Mouse (Mus musculus): ENCODE results near the gene Jakmip3. TPM values are rescaled to one million over a fixed set of nuclear protein-coding genes. Genes with fewer than 3 reads are reported as not detected.

Jakmip3 gene
- total and polyA plus RNA-seq, 2 experiments from 2014 or later: 7.6 to 12.4 TPM

DNA sequence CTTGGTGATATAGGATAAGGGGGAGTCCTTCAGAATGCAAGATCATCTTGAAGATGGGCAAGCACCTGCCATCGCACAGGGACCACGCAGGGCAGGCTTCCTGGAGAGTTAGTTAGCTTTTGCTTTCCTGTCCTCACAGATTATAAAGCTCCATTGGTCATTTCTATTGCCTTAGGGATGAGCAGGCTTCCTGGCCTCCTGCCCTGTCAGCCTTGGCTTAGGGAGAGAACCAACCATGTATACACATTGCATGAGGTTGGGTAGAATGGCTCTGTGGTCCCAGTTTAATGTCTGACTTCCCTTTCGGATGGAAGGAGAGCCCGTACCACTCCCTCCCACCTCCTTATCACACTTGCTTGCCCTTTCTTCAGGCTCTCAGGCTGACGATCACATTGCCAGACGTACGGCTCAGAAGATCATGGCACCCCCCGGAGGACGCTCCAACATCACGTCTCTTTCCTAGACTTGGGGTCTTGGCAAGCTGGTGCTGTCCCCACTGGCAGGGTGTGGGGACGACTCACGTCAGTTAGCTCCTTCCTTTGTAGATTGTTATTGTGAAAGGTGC, 160.1 kb downstream of the Jakmip3 start:
- DNase-seq (ENCODE audit: low spot score): no peak
- Histone ChIP-seq H3K36me3 (ENCODE audit: insufficient read depth, low read length) (peaks cover 11% of the 10 kb centered on the region; the same call in 1 of the 2 replicates), H3K4me1 (ENCODE audit: insufficient read depth, low read length) (0 out of 2 replicates have a peak, but pooled peaks cover 2% of the 10 kb centered on the region), H3K4me2 (ENCODE audit: low read depth, low read length) (no peak overlapping the region), H3K9me3 (ENCODE audit: low read length) (no peaks in the 10 kb centered on the region), H3K27ac (no peak overlapping the region), H3K4me3 (ENCODE audit: low read length) (no peak overlapping the region), H3K27me3 (ENCODE audit: insufficient read depth, low read length) (no peaks in the 10 kb centered on the region), H3K9ac (replicated peaks; ENCODE audit: low read length) (no peak overlapping the region)
- ATAC-seq: no peak
- WGBS: 71% methylated on average over 12 of the region's 12 CpGs
- no peak for TF ChIP-seq CTCF (IDR thresholded peaks at IDR 0.05; ENCODE audit: low read depth)

DNA sequence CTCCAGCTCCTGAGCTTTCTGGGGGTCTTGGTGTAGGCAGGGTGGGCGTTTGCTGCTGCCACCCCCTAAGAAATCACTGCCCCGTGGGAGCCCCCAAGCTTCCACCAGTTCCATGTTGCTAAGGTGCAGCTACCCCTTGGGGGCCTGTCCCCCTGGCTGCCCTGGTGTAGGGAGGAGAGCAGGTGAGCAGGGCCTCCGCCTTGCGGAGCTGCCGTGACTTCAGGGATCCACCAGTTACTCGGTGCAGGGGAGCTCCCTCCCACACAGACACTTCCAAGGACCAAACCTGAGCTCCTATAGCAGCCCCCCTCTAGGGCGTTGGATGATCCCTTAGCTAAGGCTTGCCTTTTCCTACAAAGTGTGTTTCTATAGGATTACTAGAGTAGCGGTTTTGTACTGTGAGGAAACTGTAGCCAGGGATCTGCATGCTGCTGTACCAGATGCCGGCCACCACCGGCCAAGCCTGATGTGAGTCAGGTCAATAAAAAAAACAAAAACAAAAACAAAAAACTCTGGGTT, 160.8 kb downstream of the Jakmip3 start:
- no peak overlapping the region for H3K4me2 ChIP-seq (ENCODE audit: low read depth, low read length)
- H3K27ac ChIP-seq: peak overlapping the region; percentile 58; the same call in 1 of the 2 replicates
- H3K4me3 ChIP-seq (ENCODE audit: low read length): no peak overlapping the region
- no peak for DNase-seq (ENCODE audit: low spot score)
- H3K27me3 ChIP-seq (ENCODE audit: insufficient read depth, low read length): no peaks in the 10 kb centered on the region
- TF ChIP-seq CTCF (IDR thresholded peaks at IDR 0.05; ENCODE audit: low read depth): no peak
- peaks cover 2% of the 10 kb centered on the region; the same call in 1 of the 2 replicates for H3K4me1 ChIP-seq (ENCODE audit: insufficient read depth, low read length)
- H3K36me3 ChIP-seq (ENCODE audit: insufficient read depth, low read length): peaks cover 11% of the 10 kb centered on the region; the same call in 1 of the 2 replicates
- 68% methylated on average over 10 of the region's 10 CpGs for WGBS
- ATAC-seq: no peak
- H3K9me3 ChIP-seq (ENCODE audit: low read length): no peaks in the 10 kb centered on the region
- H3K9ac ChIP-seq (replicated peaks; ENCODE audit: low read length): no peak overlapping the region

DNA sequence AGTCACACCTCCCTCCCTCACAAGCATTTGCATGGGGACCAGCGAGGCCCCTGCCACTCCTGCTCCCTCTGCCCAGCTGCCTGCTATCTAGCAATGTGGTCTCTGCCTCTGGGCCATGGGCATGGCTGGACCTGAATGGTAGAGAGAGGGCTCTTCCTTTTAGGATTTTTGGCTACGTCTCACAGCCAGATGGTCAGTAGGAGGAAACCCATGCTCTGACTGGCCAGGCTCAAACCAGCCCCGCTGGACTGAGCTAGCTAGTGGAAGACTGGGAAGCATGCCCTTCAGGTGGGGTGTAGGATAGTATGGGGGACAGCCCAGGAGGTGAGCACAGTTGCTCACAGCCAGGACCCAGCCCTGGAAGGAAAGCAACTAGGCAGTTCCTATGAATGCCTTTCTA, 161.3 kb downstream of the Jakmip3 start:
- H3K4me3 ChIP-seq (ENCODE audit: low read length): no peak overlapping the region
- H3K9ac ChIP-seq (replicated peaks; ENCODE audit: low read length): no peak overlapping the region
- 54% methylated on average over 3 of the region's 3 CpGs for WGBS
- no peak for TF ChIP-seq CTCF (IDR thresholded peaks at IDR 0.05; ENCODE audit: low read depth)
- H3K9me3 ChIP-seq (ENCODE audit: low read length): no peaks in the 10 kb centered on the region
- peaks cover 2% of the 10 kb centered on the region; the same call in 1 of the 2 replicates for H3K4me1 ChIP-seq (ENCODE audit: insufficient read depth, low read length)
- ATAC-seq: 0 out of 2 replicates have a peak, but pooled peaks have one; percentile 25
- DNase-seq (ENCODE audit: low spot score): peak; percentile 52
- H3K36me3 ChIP-seq (ENCODE audit: insufficient read depth, low read length): peaks cover 11% of the 10 kb centered on the region; the same call in 1 of the 2 replicates
- H3K27ac ChIP-seq: peak overlapping the region; percentile 58
- H3K27me3 ChIP-seq (ENCODE audit: insufficient read depth, low read length): no peaks in the 10 kb centered on the region
- no peak overlapping the region for H3K4me2 ChIP-seq (ENCODE audit: low read depth, low read length)

DNA sequence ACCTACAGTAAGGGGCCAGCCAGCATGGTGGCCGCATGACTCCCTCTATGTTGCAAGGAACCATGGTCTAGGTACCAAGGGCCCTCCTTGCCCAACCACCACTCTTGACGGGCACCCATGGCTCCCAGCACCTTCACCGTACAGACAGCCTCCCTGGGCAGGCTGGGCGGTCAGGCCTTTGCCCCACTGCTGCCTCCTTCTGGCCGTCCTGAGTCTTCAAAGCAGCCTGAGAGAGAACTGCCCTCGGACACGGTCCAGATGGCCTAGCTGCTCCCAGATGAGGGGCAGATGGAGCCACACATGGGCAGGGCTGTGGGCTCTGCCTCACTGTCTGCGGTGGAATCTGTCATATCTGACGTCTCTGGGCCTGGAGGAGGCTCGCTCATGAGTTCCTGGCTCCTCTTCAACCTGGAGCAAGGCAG, 163.4 kb downstream of the Jakmip3 start:
- Histone ChIP-seq H3K36me3 (ENCODE audit: insufficient read depth, low read length) (no peaks in the 10 kb centered on the region; the same call in 1 of the 2 replicates), H3K27ac (no peak overlapping the region), H3K9ac (replicated peaks; ENCODE audit: low read length) (no peak overlapping the region), H3K9me3 (ENCODE audit: low read length) (no peaks in the 10 kb centered on the region), H3K4me3 (ENCODE audit: low read length) (no peak overlapping the region), H3K27me3 (ENCODE audit: insufficient read depth, low read length) (no peaks in the 10 kb centered on the region), H3K4me1 (ENCODE audit: insufficient read depth, low read length) (peaks cover 2% of the 10 kb centered on the region; the same call in 1 of the 2 replicates), H3K4me2 (ENCODE audit: low read depth, low read length) (no peak overlapping the region)
- 50% methylated on average over 10 of the region's 10 CpGs for WGBS
- DNase-seq (ENCODE audit: low spot score) (peak; percentile 49), ATAC-seq (peak; percentile 33; the same call in 1 of the 2 replicates)
- TF ChIP-seq CTCF (IDR thresholded peaks at IDR 0.05; ENCODE audit: low read depth): peak; percentile 60

DNA sequence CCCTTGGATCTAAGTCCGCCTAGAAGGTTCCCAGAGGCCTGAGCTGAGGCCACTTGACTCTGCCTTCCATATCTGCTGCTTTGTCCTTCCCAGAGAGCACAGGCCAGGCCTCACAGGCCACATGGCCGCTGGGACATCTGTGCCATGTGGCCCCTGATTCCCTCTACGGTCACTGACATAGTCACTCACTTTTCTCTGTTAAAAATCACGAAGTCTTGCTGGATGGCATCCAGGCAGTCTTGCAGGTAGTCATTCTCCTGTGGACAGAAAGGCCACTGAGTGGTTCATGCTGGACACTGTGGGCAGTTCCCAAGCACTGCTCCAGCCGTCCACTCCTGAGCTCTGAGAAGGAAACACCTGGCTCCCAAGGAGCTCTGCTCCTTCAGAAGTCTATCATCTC, 164.5 kb downstream of the Jakmip3 start:
- no peak for TF ChIP-seq CTCF (IDR thresholded peaks at IDR 0.05; ENCODE audit: low read depth)
- Histone ChIP-seq H3K4me3 (ENCODE audit: low read length) (no peak overlapping the region), H3K9me3 (ENCODE audit: low read length) (no peaks in the 10 kb centered on the region), H3K27me3 (ENCODE audit: insufficient read depth, low read length) (no peaks in the 10 kb centered on the region), H3K9ac (replicated peaks; ENCODE audit: low read length) (no peak overlapping the region), H3K4me1 (ENCODE audit: insufficient read depth, low read length) (peaks cover 2% of the 10 kb centered on the region; the same call in 1 of the 2 replicates), H3K36me3 (ENCODE audit: insufficient read depth, low read length) (no peaks in the 10 kb centered on the region), H3K27ac (no peak overlapping the region), H3K4me2 (ENCODE audit: low read depth, low read length) (no peak overlapping the region)
- ATAC-seq (no peak), DNase-seq (ENCODE audit: low spot score) (no peak)
- WGBS: 86% methylated on average over 5 of the region's 5 CpGs

DNA sequence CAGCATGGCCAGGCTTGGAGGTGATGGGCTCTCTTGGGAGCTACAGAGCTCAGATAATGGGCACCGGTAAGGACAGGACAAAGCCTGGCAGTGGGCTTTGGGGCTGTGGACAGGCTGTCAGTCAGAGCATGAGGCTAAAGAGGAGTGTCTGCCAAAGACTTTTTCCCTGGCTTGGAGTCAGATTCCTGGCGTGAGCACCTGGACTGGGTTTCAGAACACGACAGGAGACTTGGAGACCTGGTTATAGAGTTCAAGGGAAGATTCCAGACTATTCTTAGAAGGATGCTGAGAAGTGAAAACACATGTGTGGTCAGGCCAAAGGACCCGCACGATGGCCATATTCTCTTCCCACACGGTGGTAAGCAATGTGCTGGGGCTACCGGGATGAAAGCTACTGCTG, 165.2 kb downstream of the Jakmip3 start:
- 52% methylated on average over 7 of the region's 7 CpGs for WGBS
- no peak overlapping the region for H3K4me3 ChIP-seq (ENCODE audit: low read length)
- peak; percentile 17 for DNase-seq (ENCODE audit: low spot score)

More for the DNA sequence above, 165.2 kb downstream of the Jakmip3 start:
- no peaks in the 10 kb centered on the region for H3K9me3 ChIP-seq (ENCODE audit: low read length)
- no peak overlapping the region for H3K4me2 ChIP-seq (ENCODE audit: low read depth, low read length)
- H3K27ac ChIP-seq: no peak overlapping the region
- TF ChIP-seq CTCF (IDR thresholded peaks at IDR 0.05; ENCODE audit: low read depth): no peak
- no peak for ATAC-seq
- no peaks in the 10 kb centered on the region for H3K36me3 ChIP-seq (ENCODE audit: insufficient read depth, low read length)
- H3K9ac ChIP-seq (replicated peaks; ENCODE audit: low read length): no peak overlapping the region
- H3K4me1 ChIP-seq (ENCODE audit: insufficient read depth, low read length): peaks cover 2% of the 10 kb centered on the region; the same call in 1 of the 2 replicates
- no peaks in the 10 kb centered on the region for H3K27me3 ChIP-seq (ENCODE audit: insufficient read depth, low read length)
